In genomic region chr19:18329421-18329820, GRCm38 (mm10) we compare ENCODE assay signal across 11 mouse cellular contexts.
"Had no signal": no experiment of that assay in that cellular context is flagged by ENCODE, and none has a peak within 500 bp of the region (broad histone marks: within the 10 kb centered on the region; RNA-seq: fewer than 3 reads in every experiment).

No protein-coding gene starts in this region.

- DNase-seq: kidney, adult 18-20 months; kidney, postnatal 25 days; layer of hippocampus, adult 9-11 months; liver, embryonic 13.5 days; lung, adult 2 months; lung, postnatal 14 days; right cerebral cortex, postnatal 14 days; right cerebral cortex, postnatal 4 days; thymus, adult 2 months; thymus, postnatal 14 days; thymus, postnatal 4 days had no signal
